Mouse (Mus musculus): ENCODE results near the gene Banp.

- no peak for TF ChIP-seq POLR2A (IDR thresholded peaks at IDR 0.05; ENCODE audit: control insufficient read depth in 1 of 2, insufficient read depth in 1 of 2, low read depth in 1 of 2, low read length in 2 of 2, poor library complexity in 1 of 2)
- no peak for TF ChIP-seq CTCF (IDR thresholded peaks at IDR 0.05 in 2 of 3, conservative IDR thresholded peaks at IDR 0.05 in 1 of 3; ENCODE audit: control insufficient read depth in 1 of 3, insufficient read depth in 1 of 3, low read depth in 2 of 3, low read length in 3 of 3, poor library complexity in 1 of 3, severe bottlenecking in 1 of 3)
- no peak for TF ChIP-seq MXI1 (IDR thresholded peaks at IDR 0.05; ENCODE audit: low read depth, low read length)
- TF ChIP-seq MYB (IDR thresholded peaks at IDR 0.05; ENCODE audit: low read depth, low read length): no peak
- no peak for TF ChIP-seq GATA1 (IDR thresholded peaks at IDR 0.05; ENCODE audit: low read depth, low read length)
- TF ChIP-seq GABPA (IDR thresholded peaks at IDR 0.05; ENCODE audit: low read depth, low read length): no peak
- no peak for TF ChIP-seq MAZ (IDR thresholded peaks at IDR 0.05; ENCODE audit: low read depth, low read length)
- no peak for TF ChIP-seq TAL1 (IDR thresholded peaks at IDR 0.05; ENCODE audit: low read length)
- no peak for TF ChIP-seq MEF2A (IDR thresholded peaks at IDR 0.05; ENCODE audit: extremely low read depth, insufficient replicate concordance, low read depth, low read length, poor library complexity, severe bottlenecking)
- no peak for TF ChIP-seq ZMIZ1 (IDR thresholded peaks at IDR 0.05; ENCODE audit: low read depth, low read length)
- TF ChIP-seq CHD2 (IDR thresholded peaks at IDR 0.05; ENCODE audit: low read length): no peak
- TF ChIP-seq EP300 (IDR thresholded peaks at IDR 0.05; ENCODE audit: low read depth in 1 of 2, low read length in 2 of 2): no peak
These were observed 56.1 kb downstream of the Banp start for GRCm38 (mm10) chr8:122005422-122006204.
